Mouse (Mus musculus) ES-Bruce4 (cell line): ENCODE measurements around the gene Kcnk7. TPM values are rescaled to one million over a fixed set of nuclear protein-coding genes. Genes with fewer than 3 reads are reported as not detected.

Source experiments
- H3K27ac ChIP-seq: 2 replicates; pipeline ENCODE4 v1.5.1; 2012; ENCODE audit warnings: low read length, inconsistent platforms; ENCODE audit not compliant: insufficient read depth
- H3K27me3 ChIP-seq: 2 replicates; pipeline ENCODE4 v1.6.1; 2012; ENCODE audit warnings: mild to moderate bottlenecking, low read length, inconsistent platforms; ENCODE audit not compliant: control insufficient read depth, poor library complexity, insufficient read depth, severe bottlenecking
- H3K36me3 ChIP-seq: 2 replicates; pipeline ENCODE4 v1.6.1; 2012; ENCODE audit warnings: inconsistent platforms, mild to moderate bottlenecking, low read length, moderate library complexity; ENCODE audit not compliant: control insufficient read depth, poor library complexity, insufficient read depth, severe bottlenecking
- H3K4me1 ChIP-seq: one replicate; pipeline ENCODE4 v1.8.1; 2011; ENCODE audit warnings: low read length; ENCODE audit not compliant: control insufficient read depth, insufficient read depth
- H3K4me3 ChIP-seq: 2 replicates; pipeline ENCODE4 v1.5.1; 2011; ENCODE audit warnings: low read depth, mild to moderate bottlenecking, low read length
- H3K9ac ChIP-seq: 2 replicates; pipeline ENCODE4 v1.6.1; 2012; ENCODE audit warnings: low read depth, mild to moderate bottlenecking, inconsistent platforms; ENCODE audit not compliant: poor library complexity, severe bottlenecking
- H3K9me3 ChIP-seq: replicated peaks from 2 replicates; pipeline ENCODE4 v1.6.1; 2012; ENCODE audit warnings: mild to moderate bottlenecking, low read length, inconsistent platforms; ENCODE audit not compliant: control insufficient read depth, poor library complexity, insufficient read depth, severe bottlenecking
- CTCF ChIP-seq: IDR thresholded peaks from one replicate; pipeline ENCODE4 v1.8.1; 2011; ENCODE audit warnings: low read depth, low read length
- EP300 ChIP-seq: IDR thresholded peaks from 2 replicates; pipeline ENCODE4 v1.6.1; 2011; ENCODE audit warnings: low read depth, low read length; ENCODE audit not compliant: insufficient read depth
- POLR2A ChIP-seq: IDR thresholded peaks from one replicate; pipeline ENCODE4 v1.8.1; 2011; ENCODE audit warnings: low read length; ENCODE audit not compliant: insufficient read depth
- polyA plus RNA-seq: library from polyadenylated mRNA; stranded (reverse); fragments of >200 nt; gene quantifications from 2 replicates; pipeline ENCODE4 v1.2.4, GENCODE M21; 2011; ENCODE audit warnings: low read depth; ENCODE audit not compliant: missing spikeins, insufficient read depth, insufficient read length

Kcnk7 gene
- polyA plus RNA-seq, 1 experiment: not detected

GRCm38 (mm10) chr19:5740320-5741317 is 36.5 kb downstream of the Kcnk7 start, which contains the start of gene Ltbp3:
Ltbp3 (plus strand) TSS chr19:5740904.
- H3K4me1 ChIP-seq: peaks cover 2% of the 10 kb centered on the region
- no peak within 1 kb of the TSS for H3K27ac ChIP-seq
- peak within 1 kb of the TSS; percentile 81 for H3K9ac ChIP-seq
- H3K9me3 ChIP-seq: no peaks in the 10 kb centered on the region
- H3K4me3 ChIP-seq: peak within 1 kb of the TSS; percentile 67
- H3K36me3 ChIP-seq: no peaks in the 10 kb centered on the region
- TF ChIP-seq EP300 (no peak), POLR2A (no peak), CTCF (no peak)
- no peaks in the 10 kb centered on the region; the same call in 1 of the 2 replicates for H3K27me3 ChIP-seq

- Histone ChIP-seq H3K4me1 (peaks cover 6% of the 10 kb centered on the region), H3K27ac (no peak overlapping the region), H3K36me3 (no peaks in the 10 kb centered on the region), H3K4me3 (peak overlapping the region; percentile 67), H3K27me3 (no peaks in the 10 kb centered on the region; the same call in 1 of the 2 replicates), H3K9me3 (no peaks in the 10 kb centered on the region), H3K9ac (peak overlapping the region; percentile 81)
- no peak for TF ChIP-seq CTCF
Observed at GRCm38 (mm10) chr19:5741641-5742240, 37.6 kb downstream of the Kcnk7 start.

GRCm38 (mm10) chr19:5742241-5742641 is 38.1 kb downstream of the Kcnk7 start:
- Histone ChIP-seq H3K27ac (no peak overlapping the region), H3K4me3 (peak overlapping the region; percentile 67), H3K36me3 (no peaks in the 10 kb centered on the region), H3K4me1 (peaks cover 8% of the 10 kb centered on the region), H3K9ac (peak overlapping the region; percentile 81), H3K9me3 (no peaks in the 10 kb centered on the region), H3K27me3 (no peaks in the 10 kb centered on the region; the same call in 1 of the 2 replicates)
- TF ChIP-seq EP300: no peak
- no peak for TF ChIP-seq CTCF
- no peak for TF ChIP-seq POLR2A

- TF ChIP-seq POLR2A (no peak), EP300 (no peak), CTCF (no peak)
- H3K27ac ChIP-seq: no peak overlapping the region
- peaks cover 8% of the 10 kb centered on the region for H3K4me1 ChIP-seq
- H3K9me3 ChIP-seq: no peaks in the 10 kb centered on the region
- H3K27me3 ChIP-seq: no peaks in the 10 kb centered on the region; the same call in 1 of the 2 replicates
- no peak overlapping the region for H3K9ac ChIP-seq
- H3K36me3 ChIP-seq: no peaks in the 10 kb centered on the region
- no peak overlapping the region for H3K4me3 ChIP-seq
Observed at GRCm38 (mm10) chr19:5743576-5743975, 39.4 kb downstream of the Kcnk7 start.

- no peaks in the 10 kb centered on the region; the same call in 1 of the 2 replicates for H3K27me3 ChIP-seq
- no peak overlapping the region for H3K27ac ChIP-seq
Observed at GRCm38 (mm10) chr19:5745756-5746710, 41.9 kb downstream of the Kcnk7 start.

More at GRCm38 (mm10) chr19:5745756-5746710, 41.9 kb downstream of the Kcnk7 start:
- TF ChIP-seq CTCF (no peak), EP300 (no peak)
- peak overlapping the region; percentile 23; the same call in 1 of the 2 replicates for H3K9ac ChIP-seq
- H3K4me1 ChIP-seq: peaks cover 7% of the 10 kb centered on the region
- no peaks in the 10 kb centered on the region for H3K36me3 ChIP-seq
- peak overlapping the region; percentile 64 for H3K4me3 ChIP-seq
- no peaks in the 10 kb centered on the region for H3K9me3 ChIP-seq
